Mouse (Mus musculus) heart, postnatal 4 days (tissue): ENCODE data around the gene Klhl8. TPM values are rescaled to one million over a fixed set of nuclear protein-coding genes. Genes with fewer than 3 reads are reported as not detected.

Experiments used
- DNase-seq: peaks from one replicate; pipeline ENCODE4 v3.0.0; 2021
- total RNA-seq, 2 experiments: library from RNA; stranded (reverse); gene quantifications; 2 replicates each; pipeline ENCODE4 v1.2.3; 2021

The Klhl8 gene
- total RNA-seq, 2 experiments from 2014 or later: 12.1 to 13.1 TPM

DNA sequence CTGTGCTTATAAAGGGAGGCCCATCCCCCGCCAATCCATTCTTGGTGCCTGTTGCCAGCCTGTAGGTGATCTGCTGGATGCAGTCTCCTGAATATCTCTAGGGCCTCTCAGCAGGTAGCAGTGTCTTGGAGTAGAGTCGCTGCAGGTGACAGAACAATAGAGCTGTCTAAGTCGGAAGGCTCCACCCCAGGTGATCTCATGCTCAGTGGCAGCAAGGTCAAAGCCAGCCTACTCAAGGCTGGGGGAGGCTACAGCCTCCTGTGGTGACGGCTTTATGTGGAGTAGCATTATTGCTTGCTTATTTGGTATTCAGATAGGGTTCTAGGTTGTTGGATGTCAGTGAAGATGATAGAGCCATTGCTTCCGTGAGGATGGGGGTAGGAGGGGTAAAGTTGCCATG, 97.8 kb downstream of the Klhl8 start:
- no peak for DNase-seq

Other genes with a start within 250 kb of the Klhl8 start
- gene Aff1, start 218.9 kb downstream of the Klhl8 start, total RNA-seq: 10 to 100 TPM; 38.3 to 39.9 TPM
- under 1 TPM in 1 of 2 experiments, not detected in 1; 0.26 TPM for gene Hsd17b13, start 66.2 kb upstream of the Klhl8 start, total RNA-seq
- gene Hsd17b11, start 110.7 kb upstream of the Klhl8 start, total RNA-seq: 10 to 100 TPM; 24.0 to 26.4 TPM
- gene Nudt9, start 135.0 kb upstream of the Klhl8 start, total RNA-seq: 10 to 100 TPM; 43.1 to 44.1 TPM
- gene Gm17660, start 166.3 kb upstream of the Klhl8 start, total RNA-seq: not detected
- gene Sparcl1, start 202.5 kb upstream of the Klhl8 start, total RNA-seq: 100 to 1,000 TPM; 242 to 250 TPM